Mouse (Mus musculus): Measurements from ENCODE around the gene Tmem135.

DNA sequence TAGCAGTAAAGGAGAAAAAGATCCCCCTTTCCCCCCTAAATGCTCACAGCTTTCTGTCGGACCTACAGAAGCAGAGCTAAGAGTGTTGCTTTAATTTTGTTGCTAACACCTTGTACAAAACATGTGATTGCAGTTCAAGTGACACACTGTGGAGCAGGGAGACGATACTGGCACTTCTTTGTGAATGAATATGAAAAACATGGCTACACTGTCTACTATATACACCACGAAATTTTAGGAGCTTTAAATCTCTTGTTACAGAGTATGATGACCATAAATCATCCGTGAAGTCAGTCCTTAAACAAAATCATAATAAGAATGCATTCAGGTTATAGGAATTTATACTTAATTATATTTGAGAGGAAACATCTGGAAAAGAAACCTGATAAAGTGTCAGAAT lies 247.4 kb downstream of the Tmem135 start:
- TF ChIP-seq CTCF (IDR thresholded peaks at IDR 0.05; ENCODE audit: insufficient read depth, low read depth, low read length) = no peak
- TF ChIP-seq POLR2A (IDR thresholded peaks at IDR 0.05; ENCODE audit: insufficient read depth, low read depth, low read length) = no peak
